Mouse (Mus musculus) intestine, embryonic 14.5 days (tissue): ENCODE data around the gene Rarg. TPM values are rescaled to one million over a fixed set of nuclear protein-coding genes. Genes with fewer than 3 reads are reported as not detected.

Experiments used
- ATAC-seq: fragments of 200-750 bp; cut with Nextera tagmentation; replicated peaks from 2 replicates; pipeline ENCODE4 v1.8.0; 2017; ENCODE audit warnings: low read depth, moderate number of reproducible peaks, moderate TSS enrichment, moderate library complexity; ENCODE audit not compliant: low FRiP score, low TSS enrichment
- DNase-seq: peaks from one replicate; pipeline ENCODE4 v3.0.0-alpha.2; 2018; ENCODE audit warnings: low spot score
- H3K27ac ChIP-seq: fragments of 300-500 bp; sonication (generic); 2 replicates; pipeline ENCODE4 v1.5.1; 2014; ENCODE audit warnings: low read depth, mild to moderate bottlenecking, control low read depth
- H3K27me3 ChIP-seq: fragments of 300-500 bp; sonication (generic); replicated peaks from 2 replicates; pipeline ENCODE4 v1.6.1; 2014; ENCODE audit warnings: low read length, control low read depth; ENCODE audit not compliant: control insufficient read depth, insufficient read depth
- H3K36me3 ChIP-seq: fragments of 300-500 bp; sonication (generic); 2 replicates; pipeline ENCODE4 v1.6.1; 2014; ENCODE audit warnings: low read length, control low read depth; ENCODE audit not compliant: control insufficient read depth, insufficient read depth
- H3K4me1 ChIP-seq: fragments of 300-500 bp; sonication (generic); replicated peaks from 2 replicates; pipeline ENCODE4 v1.6.1; 2014; ENCODE audit warnings: low read length, control low read depth, mixed read lengths; ENCODE audit not compliant: control insufficient read depth, insufficient read depth
- H3K4me2 ChIP-seq: fragments of 300-500 bp; sonication (generic); 2 replicates; pipeline ENCODE4 v1.6.1; 2014; ENCODE audit warnings: low read length
- H3K4me3 ChIP-seq: fragments of 300-500 bp; sonication (generic); 2 replicates; pipeline ENCODE4 v1.5.1; 2014; ENCODE audit warnings: low read depth, low read length, control low read depth, mixed read lengths
- H3K9ac ChIP-seq: fragments of 300-500 bp; sonication (generic); 2 replicates; pipeline ENCODE4 v1.6.1; 2014; ENCODE audit warnings: mild to moderate bottlenecking, low read length
- H3K9me3 ChIP-seq: fragments of 300-500 bp; sonication (generic); 2 replicates; pipeline ENCODE4 v1.6.1; 2016; ENCODE audit warnings: low read length, control low read depth; ENCODE audit not compliant: control insufficient read depth
- WGBS: fragments of 180-500 bp; shearing (Covaris S2); extraction: QIAGEN DNeasy Blood & Tissue Kit; methylation state at CpG from one replicate; pipeline ENCODE4 v1.1.7; 2014; 5-methylcytosine and 5-hydroxymethylcytosine counted together
- polyA plus RNA-seq: library from polyadenylated mRNA; unstranded; fragments of >200 nt; fragmentation: Nextera tagmentation; extraction: Ambion mirVana; gene quantifications from 2 replicates; pipeline ENCODE4 v1.2.1, GENCODE M21; 2014

Gene Rarg
- polyA plus RNA-seq, 1 experiment from 2014 or later = 16.4 TPM

DNA sequence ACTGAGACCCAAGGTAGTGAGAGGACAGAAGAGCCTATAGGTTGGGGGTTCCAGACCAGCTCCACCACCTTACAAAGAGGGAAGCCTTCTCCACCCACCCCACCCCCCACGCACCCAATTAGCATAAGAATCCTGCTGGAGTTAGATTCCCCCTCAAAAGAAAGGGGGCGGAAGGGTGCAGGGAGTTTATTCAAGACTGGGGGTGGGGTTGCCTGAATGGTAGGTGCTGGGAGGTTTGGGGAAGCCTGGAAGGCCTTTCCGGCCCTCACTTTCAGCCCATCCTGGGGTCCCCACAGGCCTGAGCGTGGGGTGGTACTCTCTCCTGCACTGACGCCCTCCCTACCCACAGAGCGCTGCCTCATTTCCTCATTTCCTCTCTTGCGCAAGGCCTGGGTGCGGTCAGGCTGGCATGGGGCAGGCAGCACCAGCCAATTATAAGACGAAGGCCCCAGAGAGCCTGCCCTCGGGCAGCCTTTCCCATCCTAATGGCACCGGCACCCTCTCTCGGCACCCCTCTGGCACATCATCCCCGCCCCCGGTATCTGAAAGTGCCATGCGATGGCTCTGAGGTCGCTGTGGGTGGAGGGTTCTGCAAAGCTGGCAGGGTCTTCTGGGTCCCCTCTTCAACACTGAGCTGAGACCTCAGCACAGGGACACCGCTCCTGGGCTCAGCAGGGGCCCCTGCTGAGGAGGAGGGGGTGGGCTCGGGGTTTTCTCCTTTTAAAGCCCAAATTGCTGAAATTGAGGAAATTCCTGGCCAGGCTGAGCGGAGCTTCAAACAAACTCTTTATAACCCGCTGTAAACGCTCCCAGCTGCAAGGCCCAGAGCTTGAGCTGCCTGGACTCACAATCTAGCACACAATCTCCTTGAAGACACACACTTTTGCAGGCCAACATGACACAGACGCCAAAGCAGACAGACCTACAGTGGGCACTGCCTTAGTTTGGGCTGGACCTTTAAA is 13.8 kb downstream of the Rarg start:
- 19% methylated on average over 22 of the region's 22 CpGs for WGBS
- H3K4me3 ChIP-seq = peak overlapping the region; percentile 9; the same call in 1 of the 2 replicates
- H3K4me1 ChIP-seq = peaks cover 38% of the 10 kb centered on the region
- H3K27me3 ChIP-seq = no peaks in the 10 kb centered on the region
- H3K4me2 ChIP-seq = peak overlapping the region; percentile 95
- H3K9me3 ChIP-seq = no peaks in the 10 kb centered on the region
- peak overlapping the region; percentile 25; the same call in 1 of the 2 replicates for H3K9ac ChIP-seq
- H3K27ac ChIP-seq = peak overlapping the region; percentile 54
- DNase-seq (no peak), ATAC-seq (no peak)
- peaks cover 15% of the 10 kb centered on the region for H3K36me3 ChIP-seq

DNA sequence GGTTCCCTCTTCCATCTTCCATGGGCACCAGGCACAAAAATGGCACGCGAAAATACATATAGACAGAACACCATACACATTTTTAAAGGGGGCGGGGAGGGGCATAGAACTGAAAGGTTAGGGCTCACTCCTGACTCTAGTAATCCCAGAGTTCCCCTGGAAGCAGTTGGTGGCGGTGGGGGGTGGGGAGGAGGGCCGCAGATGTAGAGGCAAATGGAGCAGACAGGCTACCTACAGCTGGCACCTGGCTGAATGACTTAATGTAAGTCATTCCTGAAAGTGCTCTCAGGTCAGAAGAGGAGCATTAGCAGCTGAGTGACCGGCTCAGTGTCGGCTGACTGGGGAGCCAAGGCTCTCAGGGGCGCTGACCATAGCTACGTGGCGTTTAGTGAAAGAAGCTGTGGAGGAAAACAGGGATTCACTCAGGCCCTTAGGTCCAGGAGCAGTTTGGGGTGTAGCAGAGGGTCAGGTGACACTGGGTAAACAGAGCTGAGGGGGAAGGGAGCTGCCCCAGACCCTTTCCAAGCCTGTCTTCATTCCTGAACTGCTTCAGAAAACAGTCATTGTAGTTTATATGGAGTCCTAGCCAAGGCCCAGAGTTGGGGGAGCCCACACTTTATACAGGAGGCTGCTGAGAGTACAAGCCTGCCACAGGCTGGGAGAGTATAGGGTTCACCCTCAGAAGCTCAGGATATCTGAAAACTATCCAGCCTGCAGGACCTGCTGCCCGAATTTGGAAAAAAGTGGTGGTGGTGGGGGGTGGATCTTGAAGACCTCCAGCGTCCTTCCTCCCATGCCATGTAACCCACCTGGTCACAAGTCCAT is 14.7 kb downstream of the Rarg start:
- H3K9ac ChIP-seq = no peak overlapping the region
- no peak for ATAC-seq
- no peak for DNase-seq

DNA sequence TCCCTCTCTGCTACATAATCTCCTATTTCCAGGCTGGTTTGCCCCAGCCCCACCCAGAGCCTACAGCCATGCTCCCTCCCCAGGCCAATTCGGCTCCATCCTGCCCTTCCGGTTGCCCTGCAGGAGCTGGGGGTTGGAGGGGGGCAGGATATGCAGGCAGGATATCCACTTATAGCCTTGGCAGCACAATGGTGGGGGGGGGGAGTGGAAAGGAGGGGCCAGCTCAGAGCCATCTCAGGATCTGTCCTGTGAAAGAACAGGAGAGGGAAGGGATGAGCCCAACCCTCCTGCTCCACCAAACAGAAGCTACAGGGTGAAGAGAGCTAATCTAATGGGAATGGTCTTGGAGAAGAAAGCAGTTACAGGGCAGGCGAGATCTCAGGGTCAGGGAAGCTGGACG is 16.7 kb downstream of the Rarg start:
- Histone ChIP-seq H3K4me3 (no peak overlapping the region), H3K9ac (no peak overlapping the region), H3K36me3 (peaks cover 28% of the 10 kb centered on the region), H3K27ac (no peak overlapping the region), H3K4me1 (peaks cover 35% of the 10 kb centered on the region), H3K9me3 (no peaks in the 10 kb centered on the region), H3K27me3 (no peaks in the 10 kb centered on the region), H3K4me2 (no peak overlapping the region)
- 85% methylated on average over 4 of the region's 4 CpGs for WGBS
- no peak for ATAC-seq
- no peak for DNase-seq

More for the DNA sequence above, 14.7 kb downstream of the Rarg start:
- H3K4me3 ChIP-seq = no peak overlapping the region
- WGBS = 38% methylated on average over 12 of the region's 12 CpGs
- no peaks in the 10 kb centered on the region for H3K9me3 ChIP-seq
- no peaks in the 10 kb centered on the region for H3K27me3 ChIP-seq
- peak overlapping the region; percentile 95 for H3K4me2 ChIP-seq
- H3K36me3 ChIP-seq = peaks cover 24% of the 10 kb centered on the region
- peak overlapping the region; percentile 54; the same call in 1 of the 2 replicates for H3K27ac ChIP-seq
- H3K4me1 ChIP-seq = peaks cover 29% of the 10 kb centered on the region

- DNase-seq (no peak), ATAC-seq (no peak)
- no peaks in the 10 kb centered on the region for H3K27me3 ChIP-seq
- peaks cover 38% of the 10 kb centered on the region for H3K4me1 ChIP-seq
- peaks cover 28% of the 10 kb centered on the region for H3K36me3 ChIP-seq
- 80% methylated on average over 11 of the region's 11 CpGs for WGBS
- no peaks in the 10 kb centered on the region for H3K9me3 ChIP-seq
- no peak overlapping the region for H3K4me3 ChIP-seq
- H3K27ac ChIP-seq = no peak overlapping the region
- no peak overlapping the region for H3K9ac ChIP-seq
- no peak overlapping the region for H3K4me2 ChIP-seq
These were observed 17.5 kb downstream of the Rarg start for GRCm38 (mm10) chr15:102239851-102240250.

- no peak overlapping the region for H3K27ac ChIP-seq
- no peaks in the 10 kb centered on the region for H3K9me3 ChIP-seq
- peaks cover 28% of the 10 kb centered on the region for H3K36me3 ChIP-seq
- H3K27me3 ChIP-seq = no peaks in the 10 kb centered on the region
- no peak overlapping the region for H3K9ac ChIP-seq
- ATAC-seq (no peak), DNase-seq (peak; percentile 95)
- WGBS = 8% methylated on average over 9 of the region's 9 CpGs
- peaks cover 37% of the 10 kb centered on the region for H3K4me1 ChIP-seq
- no peak overlapping the region for H3K4me3 ChIP-seq
- no peak overlapping the region for H3K4me2 ChIP-seq
These were observed 18.1 kb downstream of the Rarg start for GRCm38 (mm10) chr15:102239260-102239590.

- H3K27ac ChIP-seq = no peak overlapping the region
- DNase-seq (peak; percentile 52), ATAC-seq (no peak)
- H3K36me3 ChIP-seq = peaks cover 28% of the 10 kb centered on the region
- H3K4me3 ChIP-seq = no peak overlapping the region
- 87% methylated on average over 14 of the region's 14 CpGs for WGBS
- H3K4me2 ChIP-seq = no peak overlapping the region
- peaks cover 35% of the 10 kb centered on the region for H3K4me1 ChIP-seq
- H3K9me3 ChIP-seq = no peaks in the 10 kb centered on the region
- no peak overlapping the region for H3K9ac ChIP-seq
- H3K27me3 ChIP-seq = no peaks in the 10 kb centered on the region
These were observed 18.6 kb downstream of the Rarg start for GRCm38 (mm10) chr15:102238543-102239259.

DNA sequence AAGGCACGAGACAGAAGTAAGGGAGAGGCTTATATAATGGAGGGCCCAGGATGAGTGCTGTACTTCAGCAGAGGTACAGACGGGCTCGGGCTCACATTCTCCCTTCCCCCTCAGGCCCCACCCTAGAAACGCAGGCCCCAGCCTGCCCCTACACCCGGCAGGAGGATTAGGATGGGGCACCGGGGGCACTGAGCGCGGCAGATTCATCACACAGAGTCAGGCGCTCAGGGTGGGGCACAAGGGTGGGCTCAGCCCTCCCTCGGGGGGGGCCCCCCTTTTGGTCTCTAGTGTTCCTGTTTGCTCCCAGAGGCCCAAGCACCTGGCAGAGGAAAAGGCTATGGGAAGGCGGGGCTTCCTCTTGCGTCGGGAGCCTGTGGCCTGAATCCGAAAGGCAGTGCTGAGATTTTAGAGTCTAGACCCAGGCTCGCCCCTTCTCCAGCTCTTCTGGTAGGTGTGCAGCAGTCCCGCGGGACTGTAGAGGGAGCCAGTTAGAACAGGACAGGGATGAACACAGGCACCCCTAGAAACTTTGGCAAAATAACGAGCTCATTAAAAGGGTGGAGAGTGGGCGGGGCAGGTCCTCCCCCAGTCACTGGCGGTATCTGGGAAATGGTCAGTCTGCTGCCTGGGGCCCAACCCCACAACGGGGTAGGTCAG is 21.8 kb downstream of the Rarg start:
- Histone ChIP-seq H3K36me3 (peaks cover 28% of the 10 kb centered on the region), H3K27ac (0 out of 2 replicates have a peak overlapping the region, but pooled peaks have one; percentile 59), H3K4me3 (0 out of 2 replicates have a peak overlapping the region, but pooled peaks have one; percentile 4), H3K4me2 (peak overlapping the region; percentile 39), H3K27me3 (no peaks in the 10 kb centered on the region), H3K9me3 (no peaks in the 10 kb centered on the region), H3K4me1 (peaks cover 20% of the 10 kb centered on the region), H3K9ac (0 out of 2 replicates have a peak overlapping the region, but pooled peaks have one; percentile 16)
- ATAC-seq = peak; percentile 78
- peak; percentile 73 for DNase-seq
- 15% methylated on average over 18 of the region's 21 CpGs for WGBS

GRCm38 (mm10) chr15:102233896-102234295 is 23.4 kb downstream of the Rarg start:
- Histone ChIP-seq H3K36me3 (peaks cover 17% of the 10 kb centered on the region), H3K27me3 (no peaks in the 10 kb centered on the region), H3K9me3 (no peaks in the 10 kb centered on the region), H3K27ac (no peak overlapping the region), H3K4me3 (no peak overlapping the region), H3K9ac (no peak overlapping the region), H3K4me2 (no peak overlapping the region), H3K4me1 (peaks cover 20% of the 10 kb centered on the region)
- DNase-seq = no peak
- WGBS = 8% methylated on average over 2 of the region's 2 CpGs
- ATAC-seq = no peak
